Mouse (Mus musculus): Measurements from ENCODE around the gene Bcl2l15. TPM values are rescaled to one million over a fixed set of nuclear protein-coding genes. Genes with fewer than 3 reads are reported as not detected.

Gene Bcl2l15
- polyA plus RNA-seq, 1 experiment, result 3.0 TPM

DNA sequence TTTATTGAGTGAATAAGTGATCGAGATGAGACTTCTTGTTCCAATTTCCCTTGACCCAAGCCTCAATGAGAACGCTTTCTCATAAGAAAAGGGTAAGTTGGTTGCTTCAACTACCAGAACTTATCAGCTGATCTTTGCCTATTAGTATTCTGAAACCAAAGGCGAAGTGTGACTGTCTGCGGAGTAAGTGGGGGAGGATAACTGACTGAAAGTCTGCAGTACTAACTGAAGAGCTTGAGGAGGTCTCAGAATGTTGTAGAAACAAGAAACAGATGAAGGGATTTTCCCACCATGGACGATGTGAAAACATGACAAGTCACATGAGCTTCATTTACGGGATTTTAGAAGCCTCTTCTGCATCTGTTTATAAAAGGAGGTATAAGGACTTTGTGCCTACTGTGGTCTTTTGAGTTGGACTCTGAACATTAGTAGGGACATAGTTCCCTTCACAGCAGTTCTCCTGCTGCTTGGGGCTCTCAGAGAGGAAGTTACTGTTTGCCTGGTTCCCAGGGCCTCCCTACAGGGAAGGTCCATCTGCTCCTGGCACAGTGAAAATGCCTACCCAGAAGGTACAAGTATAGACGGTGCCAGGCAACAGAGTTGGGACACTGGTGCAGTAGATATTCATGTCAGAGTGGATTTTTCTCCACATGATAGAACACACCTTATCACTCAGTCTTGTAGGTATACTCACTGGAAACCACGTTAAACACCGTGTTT lies 18.4 kb downstream of the Bcl2l15 start:
- H3K4me3 ChIP-seq (ENCODE audit: insufficient read depth, low read length), result no peak overlapping the region
- TF ChIP-seq POLR2A (IDR thresholded peaks at IDR 0.05; ENCODE audit: extremely low read depth, insufficient read depth, low read length) (no peak), CTCF (IDR thresholded peaks at IDR 0.05; ENCODE audit: extremely low read depth, insufficient read depth, low read length) (no peak)
- no peaks in the 10 kb centered on the region for H3K4me1 ChIP-seq (ENCODE audit: control insufficient read depth, insufficient read depth, low read length)
- no peak overlapping the region for H3K27ac ChIP-seq (ENCODE audit: insufficient read depth, low read length)

DNA sequence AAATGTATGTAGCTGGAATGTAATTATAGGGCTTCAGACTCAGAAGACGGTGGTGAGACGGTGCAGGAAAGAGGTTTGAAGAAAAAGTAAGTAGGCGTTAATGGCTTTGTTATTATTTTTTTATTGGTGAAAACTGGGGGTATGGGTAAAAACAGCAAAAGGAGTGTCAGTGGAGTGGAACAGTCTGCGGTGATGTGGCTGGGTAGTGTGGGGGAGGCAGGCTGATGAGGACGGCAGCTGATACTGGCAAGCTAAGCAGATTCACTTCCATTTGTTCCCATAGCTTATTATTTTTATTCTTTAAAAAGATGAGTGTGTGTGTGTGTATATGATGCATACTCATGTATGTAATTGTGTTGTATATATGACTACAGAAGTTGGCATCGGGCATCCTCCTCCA lies 19.1 kb downstream of the Bcl2l15 start:
- Histone ChIP-seq H3K4me3 (ENCODE audit: insufficient read depth, low read length) (no peak overlapping the region), H3K27ac (ENCODE audit: insufficient read depth, low read length) (no peak overlapping the region), H3K4me1 (ENCODE audit: control insufficient read depth, insufficient read depth, low read length) (no peaks in the 10 kb centered on the region)
- TF ChIP-seq CTCF (IDR thresholded peaks at IDR 0.05; ENCODE audit: extremely low read depth, insufficient read depth, low read length) (no peak), POLR2A (IDR thresholded peaks at IDR 0.05; ENCODE audit: extremely low read depth, insufficient read depth, low read length) (no peak)

DNA sequence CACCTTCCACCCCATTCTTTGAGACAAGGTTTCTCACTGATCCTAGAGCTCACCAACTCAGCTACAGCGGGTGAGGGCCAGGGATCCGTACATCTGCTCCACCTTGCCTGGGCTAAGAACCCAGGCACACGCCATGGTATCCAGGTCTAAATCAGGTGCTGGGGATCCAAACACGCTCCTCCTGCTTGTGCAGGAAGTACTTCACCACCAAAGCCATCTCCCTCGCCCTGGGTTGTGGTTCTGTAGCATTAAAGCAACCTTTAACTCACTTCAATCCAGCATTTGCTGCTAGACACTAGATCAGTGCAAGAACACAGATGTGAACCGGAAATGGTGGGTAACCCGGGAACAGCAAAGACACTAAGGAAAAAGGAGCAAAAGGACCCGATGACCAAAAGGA lies 19.5 kb downstream of the Bcl2l15 start:
- no peak overlapping the region for H3K4me3 ChIP-seq (ENCODE audit: insufficient read depth, low read length)
- H3K27ac ChIP-seq (ENCODE audit: insufficient read depth, low read length), result no peak overlapping the region
- H3K4me1 ChIP-seq (ENCODE audit: control insufficient read depth, insufficient read depth, low read length), result no peaks in the 10 kb centered on the region
- no peak for TF ChIP-seq POLR2A (IDR thresholded peaks at IDR 0.05; ENCODE audit: extremely low read depth, insufficient read depth, low read length)
- TF ChIP-seq CTCF (IDR thresholded peaks at IDR 0.05; ENCODE audit: extremely low read depth, insufficient read depth, low read length), result no peak

DNA sequence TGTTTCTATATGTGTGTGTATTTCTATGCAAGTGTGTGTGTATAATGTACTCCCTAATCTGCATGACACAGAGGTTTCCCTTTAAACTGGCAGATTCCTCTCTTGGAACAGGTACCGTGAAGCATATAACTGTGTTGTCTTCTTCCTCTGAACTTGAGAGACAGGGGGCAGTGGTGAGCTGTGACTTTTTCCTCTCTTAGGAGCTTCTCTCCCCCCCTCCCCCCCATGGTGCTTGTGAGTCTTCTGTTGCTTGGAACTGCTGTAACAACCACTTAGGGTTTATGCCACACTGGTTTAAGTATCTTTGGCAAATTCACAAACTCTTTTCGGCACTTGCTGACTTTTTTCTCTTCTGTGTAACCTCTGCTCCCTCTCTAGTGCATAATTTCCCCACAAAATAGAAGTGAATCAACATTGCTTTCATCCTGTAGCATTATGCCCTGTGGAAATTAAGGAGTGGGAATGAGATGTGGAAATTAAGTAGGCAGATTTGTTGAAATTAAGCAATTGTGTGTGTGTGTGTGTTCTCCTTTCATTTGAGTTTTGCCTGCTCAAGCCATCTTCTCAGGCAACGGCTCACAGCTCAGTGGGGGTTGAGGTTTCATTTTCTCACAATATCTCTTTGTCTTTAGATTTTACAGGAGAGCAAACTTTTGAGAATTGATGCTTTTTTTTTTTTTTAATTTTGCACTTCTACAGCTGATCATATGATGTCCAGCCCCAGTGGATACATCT lies 20.3 kb downstream of the Bcl2l15 start:
- Histone ChIP-seq H3K4me1 (ENCODE audit: control insufficient read depth, insufficient read depth, low read length) (no peaks in the 10 kb centered on the region), H3K4me3 (ENCODE audit: insufficient read depth, low read length) (no peak overlapping the region), H3K27ac (ENCODE audit: insufficient read depth, low read length) (no peak overlapping the region)
- TF ChIP-seq CTCF (IDR thresholded peaks at IDR 0.05; ENCODE audit: extremely low read depth, insufficient read depth, low read length), result peak; percentile 20; the same call in 1 of the 2 replicates
- TF ChIP-seq POLR2A (IDR thresholded peaks at IDR 0.05; ENCODE audit: extremely low read depth, insufficient read depth, low read length), result no peak

DNA sequence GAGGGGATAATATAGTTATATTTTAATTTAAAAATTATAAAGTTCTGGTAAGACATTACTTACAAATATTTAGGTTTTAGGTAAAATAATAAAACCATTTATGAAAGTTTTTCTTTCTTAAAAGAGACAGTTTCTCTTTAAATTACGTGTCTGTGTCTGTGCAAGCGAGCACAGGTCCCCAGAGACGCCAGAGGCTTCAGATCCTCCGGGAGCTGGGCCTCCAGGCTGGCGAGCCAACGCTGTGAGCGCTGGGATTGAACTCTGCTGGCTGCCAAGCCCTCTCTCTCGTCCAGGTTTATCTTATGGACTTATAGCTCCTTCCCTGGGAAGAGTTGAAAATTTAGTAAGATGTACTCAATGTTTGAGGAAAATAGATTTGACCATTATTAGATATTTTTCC lies 21.4 kb downstream of the Bcl2l15 start:
- TF ChIP-seq POLR2A (IDR thresholded peaks at IDR 0.05; ENCODE audit: extremely low read depth, insufficient read depth, low read length) (no peak), CTCF (IDR thresholded peaks at IDR 0.05; ENCODE audit: extremely low read depth, insufficient read depth, low read length) (no peak)
- Histone ChIP-seq H3K27ac (ENCODE audit: insufficient read depth, low read length) (no peak overlapping the region), H3K4me3 (ENCODE audit: insufficient read depth, low read length) (no peak overlapping the region), H3K4me1 (ENCODE audit: control insufficient read depth, insufficient read depth, low read length) (no peaks in the 10 kb centered on the region)

DNA sequence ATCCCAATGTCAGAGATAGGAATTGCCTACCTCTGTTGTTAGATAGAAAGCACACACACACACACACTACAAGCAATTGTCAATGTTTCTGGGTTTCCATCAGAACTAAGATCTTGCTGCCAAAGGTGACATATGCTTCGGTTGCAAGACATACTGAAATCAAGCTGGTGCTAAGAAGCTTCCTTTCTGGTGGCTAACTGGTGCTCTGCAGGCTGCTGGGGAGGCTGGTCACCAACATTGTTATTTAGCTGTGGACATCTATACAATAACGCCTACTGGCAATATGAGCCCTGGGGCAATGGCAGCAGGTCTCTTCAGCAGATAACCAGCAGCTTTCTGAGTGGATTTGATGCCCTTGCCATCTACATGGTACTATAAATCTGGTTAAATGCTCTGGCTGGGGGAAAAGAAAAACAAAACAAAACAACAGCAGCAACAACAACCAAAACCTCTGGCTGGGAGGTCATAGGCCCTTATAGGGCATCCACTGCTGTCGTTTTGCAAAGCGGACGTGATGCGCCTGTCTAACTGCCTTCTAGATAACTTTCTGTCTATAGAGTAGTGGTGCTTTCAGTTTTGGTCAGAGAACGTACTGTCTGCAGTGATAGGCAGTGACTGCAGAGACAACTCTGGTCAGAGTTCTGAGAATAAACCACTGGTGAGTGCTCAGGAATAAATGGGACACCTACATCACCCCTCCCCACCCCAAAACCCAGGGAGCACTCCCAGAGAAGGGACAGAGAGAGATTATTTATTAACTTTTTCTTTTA lies 24.8 kb downstream of the Bcl2l15 start:
- Histone ChIP-seq H3K4me1 (ENCODE audit: control insufficient read depth, insufficient read depth, low read length) (no peaks in the 10 kb centered on the region; the same call in 1 of the 2 replicates), H3K27ac (ENCODE audit: insufficient read depth, low read length) (no peak overlapping the region), H3K4me3 (ENCODE audit: insufficient read depth, low read length) (no peak overlapping the region)
- TF ChIP-seq CTCF (IDR thresholded peaks at IDR 0.05; ENCODE audit: extremely low read depth, insufficient read depth, low read length), result no peak
- TF ChIP-seq POLR2A (IDR thresholded peaks at IDR 0.05; ENCODE audit: extremely low read depth, insufficient read depth, low read length), result no peak

DNA sequence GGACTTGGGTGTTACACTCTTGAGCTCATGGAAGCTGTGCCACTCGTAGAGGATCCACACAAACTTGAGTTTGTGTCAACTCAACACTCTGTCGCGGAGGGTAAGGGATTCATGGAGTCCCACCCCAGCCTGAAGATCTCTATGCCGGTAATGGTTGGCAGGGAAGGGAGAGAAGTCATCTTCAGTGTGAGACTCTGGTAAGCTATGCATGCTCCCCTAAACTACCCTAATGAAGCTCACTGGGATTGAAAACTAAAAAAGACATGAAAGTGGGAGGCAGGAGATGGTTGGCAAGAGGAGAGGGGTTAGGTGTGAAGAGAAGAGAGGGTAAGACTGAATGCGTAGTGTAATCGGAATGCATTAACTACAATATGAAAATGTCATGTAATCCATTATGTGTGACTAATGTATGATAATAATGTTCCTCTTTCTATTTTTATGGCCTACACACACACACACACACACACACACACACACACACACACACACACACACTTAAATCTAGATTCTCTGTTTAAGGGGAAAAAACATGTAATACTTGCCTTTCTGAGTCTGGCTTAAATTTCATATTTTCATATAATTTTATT lies 25.7 kb downstream of the Bcl2l15 start:
- Histone ChIP-seq H3K4me3 (ENCODE audit: insufficient read depth, low read length) (no peak overlapping the region), H3K27ac (ENCODE audit: insufficient read depth, low read length) (no peak overlapping the region), H3K4me1 (ENCODE audit: control insufficient read depth, insufficient read depth, low read length) (no peaks in the 10 kb centered on the region; the same call in 1 of the 2 replicates)
- TF ChIP-seq CTCF (IDR thresholded peaks at IDR 0.05; ENCODE audit: extremely low read depth, insufficient read depth, low read length) (no peak), POLR2A (IDR thresholded peaks at IDR 0.05; ENCODE audit: extremely low read depth, insufficient read depth, low read length) (no peak)

DNA sequence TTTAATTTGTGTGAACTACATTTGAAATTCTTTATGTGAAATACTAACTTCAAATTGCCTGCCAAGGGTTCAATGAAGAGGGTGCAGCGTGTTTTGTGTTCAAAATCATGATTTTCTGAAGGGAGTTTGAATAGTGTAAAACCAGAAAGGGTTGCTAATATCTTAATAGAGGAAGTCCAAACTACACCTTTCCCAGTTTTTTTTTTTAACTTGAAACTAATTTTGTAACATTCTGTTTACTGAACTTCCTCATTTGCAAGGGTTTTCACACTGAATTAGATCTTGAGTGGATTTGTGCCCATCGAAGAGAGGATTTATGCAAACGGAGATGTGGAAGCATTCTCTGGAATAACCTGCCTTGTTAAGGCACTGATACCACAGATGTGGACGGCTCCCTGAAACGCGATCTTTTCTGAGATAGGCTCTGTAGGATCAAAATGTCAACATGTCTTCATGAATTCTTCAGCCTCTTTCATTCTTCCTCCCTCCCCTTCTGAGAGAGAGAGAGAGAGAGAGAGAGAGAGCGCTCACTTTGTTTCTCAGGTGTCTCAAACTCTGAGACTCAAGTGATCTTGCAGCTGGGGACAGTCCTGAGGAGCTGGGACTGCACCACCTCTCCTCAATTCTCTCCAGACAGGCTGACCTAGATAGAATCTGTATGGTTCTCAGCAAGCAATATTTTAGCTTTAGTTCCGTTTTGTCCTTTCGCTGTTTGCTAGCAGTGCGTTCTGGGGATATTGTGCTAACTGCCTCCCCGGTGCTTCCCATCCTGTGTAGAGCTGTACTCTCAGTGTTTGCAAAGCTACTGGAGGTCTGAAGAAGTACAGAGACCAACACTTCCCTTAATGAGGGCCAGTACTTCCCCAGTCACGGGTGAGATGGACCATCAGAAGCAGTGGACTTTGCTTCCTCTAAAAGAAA lies 26.7 kb downstream of the Bcl2l15 start, which contains the start of gene Ptpn22:
TSS of gene Ptpn22 (plus strand) at position 915 of the 921 bp plus-strand sequence.
- H3K4me1 ChIP-seq (ENCODE audit: control insufficient read depth, insufficient read depth, low read length), result no peaks in the 10 kb centered on the region; the same call in 1 of the 2 replicates
- TF ChIP-seq POLR2A (IDR thresholded peaks at IDR 0.05; ENCODE audit: extremely low read depth, insufficient read depth, low read length) (no peak), CTCF (IDR thresholded peaks at IDR 0.05; ENCODE audit: extremely low read depth, insufficient read depth, low read length) (no peak)
- H3K4me3 ChIP-seq (ENCODE audit: insufficient read depth, low read length), result no peak within 1 kb of the TSS
- no peak within 1 kb of the TSS for H3K27ac ChIP-seq (ENCODE audit: insufficient read depth, low read length)
